Mouse (Mus musculus): ENCODE data around the gene Selenoo.

The Selenoo gene

GRCm38 (mm10) chr15:89147895-89148294, 59.0 kb downstream of the Selenoo start:
- no peak for DNase-seq (ENCODE audit: low read depth, low spot score)

GRCm38 (mm10) chr15:89148496-89149270, 59.8 kb downstream of the Selenoo start:
- no peak for DNase-seq (ENCODE audit: low read depth, low spot score)

DNA sequence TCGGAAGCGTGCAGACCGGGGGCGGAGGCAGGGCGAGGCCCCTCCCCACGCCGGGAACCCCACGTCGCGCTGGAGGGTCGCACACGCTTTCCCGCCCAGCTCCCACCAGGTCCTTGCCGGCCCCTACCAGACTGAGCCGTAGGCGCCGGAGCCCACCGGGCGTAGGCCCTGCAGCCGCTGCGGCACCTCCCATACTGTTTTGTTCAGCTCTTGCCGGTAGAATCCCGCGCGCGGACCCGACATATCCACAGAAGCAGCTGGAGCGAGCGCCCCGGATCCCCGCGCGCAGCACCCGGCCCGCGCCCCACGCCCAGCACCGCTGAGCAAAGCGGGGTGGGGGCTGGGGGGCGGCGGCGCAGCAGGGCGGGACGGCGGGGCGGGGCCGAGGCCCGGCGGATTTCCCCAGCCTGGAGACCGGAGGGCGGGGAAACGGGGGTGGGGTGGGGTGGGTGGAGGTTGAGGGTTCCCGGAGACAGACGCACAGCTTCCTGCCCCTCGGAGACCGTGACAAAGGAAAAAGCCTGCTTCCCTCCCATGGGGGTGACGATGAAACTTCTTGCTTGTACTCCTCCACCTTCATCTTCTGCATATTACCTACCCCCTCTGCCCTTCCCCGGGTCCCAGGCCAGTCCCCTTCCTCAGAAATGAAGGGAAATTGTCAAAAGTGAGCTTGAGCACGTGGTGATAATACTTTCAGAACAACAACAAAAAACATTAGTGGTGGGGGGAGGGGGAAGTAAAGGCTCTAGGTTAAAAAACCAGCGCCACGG, 60.6 kb downstream of the Selenoo start, which contains the start of gene Mapk11:
Gene Mapk11 (minus strand): TSS at position 358 of the 770 bp plus-strand sequence.
- DNase-seq (ENCODE audit: low read depth, low spot score) = no peak
